Mouse (Mus musculus): ENCODE measurements around the gene Lyzl4.

DNA sequence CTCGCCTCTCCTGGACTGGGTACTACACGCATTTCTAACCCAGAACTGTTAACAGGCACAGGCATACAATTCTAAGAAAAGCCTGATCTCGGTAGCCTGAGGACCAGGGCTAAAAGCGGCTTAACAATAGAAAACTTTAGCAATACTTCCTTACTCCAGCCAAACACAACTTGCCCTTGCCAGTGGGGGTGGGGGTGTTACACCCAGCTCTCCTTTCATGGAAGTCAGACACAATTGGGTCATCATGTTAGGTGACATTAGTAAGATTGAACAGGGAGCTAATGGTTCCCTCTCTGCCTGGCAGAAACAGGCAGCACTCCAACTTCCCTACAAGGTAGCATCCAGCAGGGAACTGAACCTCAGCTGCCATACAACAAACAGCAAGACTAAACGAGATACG is 32.5 kb downstream of the Lyzl4 start:
- TF ChIP-seq POLR2A (IDR thresholded peaks at IDR 0.05; ENCODE audit: borderline replicate concordance, control insufficient read depth, low read depth, low read length) (no peak), CTCF (IDR thresholded peaks at IDR 0.05; ENCODE audit: control insufficient read depth, insufficient read depth, low read length) (no peak)

Data from bone marrow, adult 2 months (tissue).